Mouse (Mus musculus) CH12.LX (cell line): ENCODE measurements around the gene Fam122a. TPM values are rescaled to one million over a fixed set of nuclear protein-coding genes. Genes with fewer than 3 reads are reported as not detected.

ENCODE experiments used
- DNase-seq: peaks from one replicate; pipeline ENCODE4 v3.0.0-alpha.2; 2013; ENCODE audit errors: extremely low read depth
- H3K27ac ChIP-seq: 2 replicates; pipeline ENCODE4 v1.5.1; 2012; ENCODE audit warnings: low read depth, mild to moderate bottlenecking, control low read depth, moderate library complexity; ENCODE audit not compliant: insufficient read depth
- H3K27me3 ChIP-seq: replicated peaks from 2 replicates; pipeline ENCODE3; 2012; ENCODE audit warnings: inconsistent platforms
- H3K36me3 ChIP-seq, 2 experiments: replicated peaks in 1 of 2; 2 replicates each; pipeline versions ENCODE3 to v1.6.1; 2012; ENCODE audit warnings: inconsistent platforms in 1 of 2, low read length in 1 of 2, mild to moderate bottlenecking in 1 of 2, mixed read lengths in 1 of 2, moderate library complexity in 1 of 2; ENCODE audit not compliant: control insufficient read depth in 1 of 2, insufficient read depth in 1 of 2
- H3K4me1 ChIP-seq, 2 experiments: 2 replicates each; pipeline ENCODE4 v1.6.1; 2012; ENCODE audit warnings: inconsistent platforms in 1 of 2, moderate library complexity in 1 of 2; ENCODE audit not compliant: insufficient read depth in 2 of 2, control insufficient read depth in 1 of 2
- H3K4me2 ChIP-seq: 2 replicates; pipeline ENCODE4 v1.6.1; 2012; ENCODE audit warnings: low read depth, mild to moderate bottlenecking, control low read depth; ENCODE audit not compliant: poor library complexity, insufficient read depth, severe bottlenecking
- H3K4me3 ChIP-seq, 3 experiments: fragments of 150-350 bp in 1 of 3; sonication (generic) in 1 of 3; replicated peaks in 1 of 3; 2 replicates each; pipeline versions ENCODE3 to v1.5.1; 2011 to 2012; ENCODE audit warnings: low read depth in 2 of 3, low read length in 2 of 3, mild to moderate bottlenecking in 2 of 3, moderate library complexity in 2 of 3, control low read depth in 1 of 3, improper control_type of control experiment in 1 of 3, inconsistent platforms in 1 of 3, mixed read lengths in 1 of 3; ENCODE audit not compliant: poor library complexity in 1 of 3
- H3K79me2 ChIP-seq: replicated peaks from 2 replicates; pipeline ENCODE4 v1.6.1; 2012; ENCODE audit warnings: mild to moderate bottlenecking, moderate library complexity; ENCODE audit not compliant: control insufficient read depth, poor library complexity, insufficient read depth, severe bottlenecking; ENCODE audit errors: extremely low read depth
- H3K9ac ChIP-seq: 2 replicates; pipeline ENCODE4 v1.6.1; 2012; ENCODE audit warnings: low read depth, mild to moderate bottlenecking, control low read depth, moderate library complexity; ENCODE audit not compliant: insufficient read depth
- H3K9me3 ChIP-seq: replicated peaks from 2 replicates; pipeline ENCODE3; 2012; ENCODE audit warnings: low read length, inconsistent platforms, mixed read lengths
- CHD2 ChIP-seq: IDR thresholded peaks from 2 replicates; pipeline ENCODE4 v1.6.1; 2011; ENCODE audit warnings: low read length, improper control_type of control experiment
- ETS1 ChIP-seq: conservative IDR thresholded peaks from 2 replicates; pipeline ENCODE4 v1.6.1; 2012; ENCODE audit warnings: low read depth, mild to moderate bottlenecking, inconsistent platforms, low read length, improper control_type of control experiment, moderate library complexity
- HCFC1 ChIP-seq: IDR thresholded peaks from 2 replicates; pipeline ENCODE4 v1.6.1; 2012; ENCODE audit warnings: low read depth, mild to moderate bottlenecking, inconsistent platforms, low read length, improper control_type of control experiment
- JUN ChIP-seq: IDR thresholded peaks from 2 replicates; pipeline ENCODE4 v1.6.1; 2011; ENCODE audit warnings: low read depth, mild to moderate bottlenecking, low read length, improper control_type of control experiment, moderate library complexity; ENCODE audit not compliant: insufficient read depth
- JUND ChIP-seq: conservative IDR thresholded peaks from 2 replicates; pipeline ENCODE4 v1.6.1; 2011; ENCODE audit warnings: low read depth, low read length, improper control_type of control experiment
- KAT2A ChIP-seq: IDR thresholded peaks from 2 replicates; pipeline ENCODE4 v1.6.1; 2012; ENCODE audit warnings: low read length, improper control_type of control experiment, inconsistent platforms; ENCODE audit not compliant: insufficient replicate concordance
- MAFK ChIP-seq: IDR thresholded peaks from 2 replicates; pipeline ENCODE4 v1.6.1; 2011; ENCODE audit warnings: low read length, improper control_type of control experiment; ENCODE audit not compliant: insufficient replicate concordance
- MAX ChIP-seq: IDR thresholded peaks from 2 replicates; pipeline ENCODE4 v1.6.1; 2011; ENCODE audit warnings: low read length, improper control_type of control experiment
- MEF2A ChIP-seq: IDR thresholded peaks from 2 replicates; pipeline ENCODE4 v1.6.1; 2014; ENCODE audit warnings: low read depth, mild to moderate bottlenecking, inconsistent platforms, low read length, improper control_type of control experiment, borderline replicate concordance
- MXI1 ChIP-seq: IDR thresholded peaks from 2 replicates; pipeline ENCODE4 v1.6.1; 2011; ENCODE audit warnings: mild to moderate bottlenecking, low read depth, low read length, improper control_type of control experiment
- MYC ChIP-seq: IDR thresholded peaks from 2 replicates; pipeline ENCODE4 v1.6.1; 2011; ENCODE audit warnings: low read depth, mild to moderate bottlenecking, improper control_type of control experiment, low read length
- NELFE ChIP-seq: IDR thresholded peaks from 2 replicates; pipeline ENCODE4 v1.6.1; 2011; ENCODE audit warnings: low read depth, low read length, improper control_type of control experiment
- PAX5 ChIP-seq: IDR thresholded peaks from 2 replicates; pipeline ENCODE4 v1.6.1; 2012; ENCODE audit warnings: low read length, inconsistent platforms, mixed read lengths
- POLR2A ChIP-seq: IDR thresholded peaks from 2 replicates; pipeline ENCODE4 v1.6.1; 2011; ENCODE audit warnings: low read depth, mild to moderate bottlenecking, improper control_type of control experiment, low read length
- POLR2AphosphoS2 ChIP-seq: IDR thresholded peaks from 2 replicates; pipeline ENCODE4 v1.6.1; 2011; ENCODE audit warnings: low read depth, low read length, improper control_type of control experiment
- RAD21 ChIP-seq: IDR thresholded peaks from 2 replicates; pipeline ENCODE4 v1.6.1; 2011; ENCODE audit warnings: low read depth, mild to moderate bottlenecking, low read length, improper control_type of control experiment, moderate library complexity
- RCOR1 ChIP-seq: conservative IDR thresholded peaks from 2 replicates; pipeline ENCODE4 v1.6.1; 2012; ENCODE audit warnings: low read depth, mild to moderate bottlenecking, inconsistent platforms, low read length, improper control_type of control experiment
- SMC3 ChIP-seq: IDR thresholded peaks from 2 replicates; pipeline ENCODE4 v1.6.1; 2011; ENCODE audit warnings: low read depth, low read length, improper control_type of control experiment
- TCF12 ChIP-seq: IDR thresholded peaks from 2 replicates; pipeline ENCODE4 v1.6.1; 2014; ENCODE audit warnings: low read depth, mild to moderate bottlenecking, inconsistent platforms, low read length, improper control_type of control experiment
- UBTF ChIP-seq: IDR thresholded peaks from 2 replicates; pipeline ENCODE4 v1.6.1; 2012; ENCODE audit warnings: low read depth, mild to moderate bottlenecking, inconsistent platforms, low read length, improper control_type of control experiment, moderate library complexity
- USF2 ChIP-seq: conservative IDR thresholded peaks from 2 replicates; pipeline ENCODE4 v1.6.1; 2011; ENCODE audit warnings: low read depth, low read length, improper control_type of control experiment
- ZKSCAN1 ChIP-seq: IDR thresholded peaks from 2 replicates; pipeline ENCODE4 v1.6.1; 2012; ENCODE audit warnings: low read depth, inconsistent platforms, low read length, improper control_type of control experiment, borderline replicate concordance
- ZMIZ1 ChIP-seq: IDR thresholded peaks from 2 replicates; pipeline ENCODE4 v1.6.1; 2012; ENCODE audit warnings: low read depth, mild to moderate bottlenecking, inconsistent platforms, low read length, improper control_type of control experiment
- ZNF384 ChIP-seq: IDR thresholded peaks from 2 replicates; pipeline ENCODE4 v1.6.1; 2012; ENCODE audit warnings: low read depth, low read length, improper control_type of control experiment, inconsistent platforms
- dilution Hi-C: fragments of 300-500 bp; cut with MboI; formaldehyde crosslinking; loops from 2 replicates; pipeline ENCODE4 v1.14.3; 2020; ENCODE audit warnings: low sequenced_read_pairs; ENCODE audit not compliant: extremely low pct_unique_long_range_greater_than_20kb, extremely low pct_ligation_motif_present
- in situ Hi-C: fragments of 300-500 bp; cut with MboI; formaldehyde crosslinking; loops from 3 replicates; pipeline ENCODE4 v1.14.3; 2019; ENCODE audit warnings: low sequenced_read_pairs, low pct_ligation_motif_present, low pct_unique_long_range_greater_than_20kb, mixed read lengths
- polyA plus RNA-seq: library from polyadenylated mRNA; unstranded; fragments of >175 nt; gene quantifications from 2 replicates; pipeline ENCODE4 v1.2.1, GENCODE M21; 2012; ENCODE audit warnings: low read depth; ENCODE audit not compliant: insufficient read length
- total RNA-seq, 2 experiments: library from RNA; depleted of rRNA; stranded (reverse); fragments of 300-350 nt in 1 of 2; fragments of >200 nt in 1 of 2; gene quantifications; 2 replicates each; pipeline ENCODE4 v1.2.3; 2012 to 2014

Fam122a gene
- total and polyA plus RNA-seq, 3 experiments = 2.6 to 34.6 (median 4.5) TPM

DNA sequence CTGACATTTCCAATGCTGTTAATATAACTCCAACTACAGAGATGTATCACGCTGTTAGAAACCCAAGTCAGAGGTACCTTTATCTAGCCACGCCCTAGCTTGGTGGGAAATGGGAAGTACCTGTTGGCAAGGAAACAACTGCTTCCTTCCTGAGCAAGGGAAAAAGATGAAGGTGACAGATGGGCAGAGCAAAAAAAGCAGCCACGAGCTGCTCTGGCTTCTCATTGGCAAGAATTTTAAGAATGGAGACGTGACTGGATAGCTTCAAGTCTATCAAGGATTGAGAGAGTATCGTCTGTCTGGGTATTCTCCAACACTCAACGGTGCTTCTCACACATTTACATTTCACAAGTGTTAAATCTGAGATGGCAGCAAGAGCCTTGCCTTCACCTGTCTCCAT lies 1.9 kb downstream of the Fam122a start:
- H3K4me2 ChIP-seq = peak overlapping the region; percentile 29; the same call in 1 of the 2 replicates
- H3K9ac ChIP-seq = no peak overlapping the region
- H3K4me3 ChIP-seq = no peak overlapping the region
- dilution Hi-C loops = no loop called here
- TF ChIP-seq TCF12 (no peak), NELFE (no peak), POLR2AphosphoS2 (no peak), PAX5 (no peak), JUND (no peak), MAFK (no peak), JUN (no peak), USF2 (no peak)
- TF ChIP-seq, all 38 proteins: peak for 0
- Histone ChIP-seq H3K27me3 (no peaks in the 10 kb centered on the region), H3K4me1 (peaks cover 11 to 16% of the 10 kb centered on the region in 2 experiments; a peak in 3 of 4 replicates), H3K79me2 (peaks cover 7% of the 10 kb centered on the region), H3K27ac (no peak overlapping the region), H3K9me3 (no peaks in the 10 kb centered on the region), H3K36me3 (peaks cover 3 to 20% of the 10 kb centered on the region in 2 experiments)
- in situ Hi-C loops = no loop called here
- no peak for DNase-seq

- in situ Hi-C loops = no loop called here
- Histone ChIP-seq H3K4me3 (no peak overlapping the region), H3K36me3 (peaks cover 3 to 18% of the 10 kb centered on the region in 2 experiments), H3K9me3 (no peaks in the 10 kb centered on the region), H3K4me1 (peaks cover 5 to 9% of the 10 kb centered on the region in 2 experiments; a peak in 3 of 4 replicates), H3K79me2 (peaks cover 7% of the 10 kb centered on the region), H3K9ac (no peak overlapping the region), H3K27ac (no peak overlapping the region), H3K4me2 (no peak overlapping the region), H3K27me3 (no peaks in the 10 kb centered on the region)
- DNase-seq = no peak
- dilution Hi-C loops = no loop called here
- no peak for TF ChIP-seq RAD21
- TF ChIP-seq ZNF384 = no peak
- TF ChIP-seq CHD2 = no peak
- TF ChIP-seq POLR2A = no peak
- no peak for TF ChIP-seq JUN
- no peak for TF ChIP-seq POLR2AphosphoS2
- no peak for TF ChIP-seq HCFC1
- TF ChIP-seq UBTF = no peak
- no peak for TF ChIP-seq MXI1
- TF ChIP-seq RCOR1 = no peak
- TF ChIP-seq ZMIZ1 = no peak
- no peak for TF ChIP-seq MAX
- TF ChIP-seq KAT2A = no peak
- TF ChIP-seq JUND = no peak
- no peak for TF ChIP-seq ETS1
- TF ChIP-seq MEF2A = no peak
- TF ChIP-seq SMC3 = no peak
- TF ChIP-seq MYC = no peak
- TF ChIP-seq ZKSCAN1 = no peak
Measured at GRCm38 (mm10) chr19:24472512-24472911, 4.6 kb downstream of the Fam122a start.
